9 mouse cellular contexts compared by ENCODE assay signal in the genomic region with DNA sequence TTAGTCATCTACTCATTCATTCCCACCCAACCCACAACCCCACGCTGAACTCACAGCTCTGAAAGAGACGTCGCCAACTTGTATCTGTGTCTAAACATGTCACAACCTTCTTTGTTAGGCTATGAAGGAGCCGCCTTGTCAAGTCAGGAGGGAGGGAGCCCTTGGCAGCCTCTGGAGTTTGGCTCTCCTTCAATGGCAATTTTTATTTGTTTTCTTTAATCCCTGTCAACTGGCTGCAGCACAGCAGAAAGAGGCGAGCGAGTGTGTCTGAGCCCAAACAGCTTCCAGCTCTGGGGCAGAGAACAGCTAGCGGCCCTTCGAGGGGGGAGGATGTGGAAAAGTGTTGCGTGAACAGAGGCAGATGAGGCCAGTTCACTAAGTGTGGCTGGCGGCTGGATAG. TPM values are rescaled to one million over a fixed set of nuclear protein-coding genes. Genes with fewer than 3 reads are reported as not detected.
DNase-seq lines count a peak whose midpoint lies in the region; ATAC-seq and TF ChIP-seq lines count a peak whose summit lies in the region.
"Had no signal": no experiment of that assay in that cellular context is flagged by ENCODE, and none has a peak within 500 bp of the region (broad histone marks: within the 10 kb centered on the region; RNA-seq: fewer than 3 reads in every experiment).

No protein-coding gene starts in this region.

- no peak for ATAC-seq in forebrain, embryonic 11.5 days (replicated peaks; ENCODE audit: low FRiP score)
- ATAC-seq in kidney, embryonic 16.5 days (ENCODE audit: low FRiP score, low TSS enrichment) = peak; percentile 39
- ATAC-seq in limb, embryonic 14.5 days (ENCODE audit: low FRiP score, low read depth) = peak; percentile 28; the same call in 1 of the 2 replicates

- H3K4me2 ChIP-seq in forebrain, embryonic 11.5 days (ENCODE audit: low read depth, low read length, severe bottlenecking) = no peak overlapping the region
- no peak overlapping the region for H3K4me2 ChIP-seq in kidney, embryonic 16.5 days (replicated peaks; ENCODE audit: low read depth, low read length)
- no peak overlapping the region for H3K4me2 ChIP-seq in limb, embryonic 14.5 days (replicated peaks; ENCODE audit: low read depth, low read length, severe bottlenecking)
- H3K4me2 ChIP-seq: embryonic facial prominence, embryonic 12.5 days had no signal

- no peak for TF ChIP-seq POLR2A in limb, embryonic 14.5 days (IDR thresholded peaks at IDR 0.05; ENCODE audit: borderline replicate concordance, extremely low read depth, insufficient read depth, insufficient read length)

- 61% methylated on average over 10 of the region's 10 CpGs for WGBS in forebrain, embryonic 11.5 days
- 75% methylated on average over 10 of the region's 10 CpGs for WGBS in forebrain, embryonic 10.5 days
- WGBS in embryonic facial prominence, embryonic 10.5 days = 68% methylated on average over 10 of the region's 10 CpGs
- 43% methylated on average over 10 of the region's 10 CpGs for WGBS in kidney, embryonic 16.5 days
- WGBS in limb, embryonic 14.5 days = 20% methylated on average over 10 of the region's 10 CpGs

- no peaks in the 10 kb centered on the region for H3K36me3 ChIP-seq in forebrain, embryonic 11.5 days (ENCODE audit: control insufficient read depth, insufficient read depth, low read length)
- peaks cover 29% of the 10 kb centered on the region for H3K36me3 ChIP-seq in forebrain, embryonic 10.5 days (replicated peaks)
- H3K36me3 ChIP-seq in embryonic facial prominence, embryonic 10.5 days (replicated peaks) = peaks cover 22% of the 10 kb centered on the region
- H3K36me3 ChIP-seq in kidney, embryonic 16.5 days (ENCODE audit: insufficient read depth, low read length) = no peaks in the 10 kb centered on the region
- H3K36me3 ChIP-seq in limb, embryonic 14.5 days (ENCODE audit: control insufficient read depth, insufficient read depth, low read length) = peaks cover 3% of the 10 kb centered on the region; the same call in 1 of the 2 replicates
- H3K36me3 ChIP-seq: embryonic facial prominence, embryonic 12.5 days had no signal

- H3K27ac ChIP-seq in forebrain, embryonic 11.5 days (ENCODE audit: low read depth, low read length) = 0 out of 2 replicates have a peak overlapping the region, but pooled peaks have one; percentile 25
- H3K27ac ChIP-seq in forebrain, embryonic 10.5 days = no peak overlapping the region
- 0 out of 2 replicates have a peak overlapping the region, but pooled peaks have one; percentile 10 for H3K27ac ChIP-seq in embryonic facial prominence, embryonic 10.5 days (replicated peaks)
- H3K27ac ChIP-seq in kidney, embryonic 16.5 days (ENCODE audit: low read length) = peak overlapping the region; percentile 51
- no peak overlapping the region for H3K27ac ChIP-seq in limb, embryonic 14.5 days (replicated peaks; ENCODE audit: low read depth, low read length)

- H3K9ac ChIP-seq in forebrain, embryonic 11.5 days (ENCODE audit: low read length) = no peak overlapping the region
- H3K9ac ChIP-seq in kidney, embryonic 16.5 days (replicated peaks; ENCODE audit: low read length) = no peak overlapping the region
- H3K9ac ChIP-seq in limb, embryonic 14.5 days (ENCODE audit: low read depth, low read length, severe bottlenecking) = no peak overlapping the region
- H3K9ac ChIP-seq: embryonic facial prominence, embryonic 12.5 days had no signal

- H3K4me3 ChIP-seq in forebrain, embryonic 11.5 days (ENCODE audit: low read depth, low read length) = no peak overlapping the region
- no peak overlapping the region for H3K4me3 ChIP-seq in forebrain, embryonic 10.5 days
- H3K4me3 ChIP-seq in embryonic facial prominence, embryonic 10.5 days = no peak overlapping the region
- no peak overlapping the region for H3K4me3 ChIP-seq in kidney, embryonic 16.5 days (ENCODE audit: low read length)
- no peak overlapping the region for H3K4me3 ChIP-seq in limb, embryonic 14.5 days (replicated peaks; ENCODE audit: low read length)
- H3K4me3 ChIP-seq: embryonic facial prominence, embryonic 12.5 days had no signal

- H3K4me1 ChIP-seq in forebrain, embryonic 11.5 days (replicated peaks; ENCODE audit: control insufficient read depth, insufficient read depth, low read length) = peaks cover 3% of the 10 kb centered on the region; the same call in 1 of the 2 replicates
- H3K4me1 ChIP-seq in forebrain, embryonic 10.5 days = peaks cover 27% of the 10 kb centered on the region
- peaks cover 35% of the 10 kb centered on the region for H3K4me1 ChIP-seq in embryonic facial prominence, embryonic 10.5 days
- peaks cover 32% of the 10 kb centered on the region for H3K4me1 ChIP-seq in kidney, embryonic 16.5 days (ENCODE audit: insufficient read depth, low read length)
- H3K4me1 ChIP-seq in limb, embryonic 14.5 days (ENCODE audit: control insufficient read depth, insufficient read depth, low read length) = peaks cover 22% of the 10 kb centered on the region

- H3K9me3 ChIP-seq in forebrain, embryonic 11.5 days (ENCODE audit: control insufficient read depth, low read length) = no peaks in the 10 kb centered on the region
- no peaks in the 10 kb centered on the region for H3K9me3 ChIP-seq in forebrain, embryonic 10.5 days
- H3K9me3 ChIP-seq in embryonic facial prominence, embryonic 10.5 days = no peaks in the 10 kb centered on the region
- no peaks in the 10 kb centered on the region for H3K9me3 ChIP-seq in kidney, embryonic 16.5 days (ENCODE audit: low read length)
- no peaks in the 10 kb centered on the region for H3K9me3 ChIP-seq in limb, embryonic 14.5 days (ENCODE audit: control insufficient read depth, low read length)
- H3K9me3 ChIP-seq: embryonic facial prominence, embryonic 12.5 days had no signal

- H3K27me3 ChIP-seq in forebrain, embryonic 11.5 days (ENCODE audit: control insufficient read depth, insufficient read depth, low read length) = no peaks in the 10 kb centered on the region
- no peaks in the 10 kb centered on the region for H3K27me3 ChIP-seq in forebrain, embryonic 10.5 days (ENCODE audit: poor library complexity, severe bottlenecking)
- H3K27me3 ChIP-seq in embryonic facial prominence, embryonic 10.5 days (replicated peaks; ENCODE audit: low read depth, poor library complexity, severe bottlenecking) = no peaks in the 10 kb centered on the region
- H3K27me3 ChIP-seq in kidney, embryonic 16.5 days (ENCODE audit: insufficient read depth, low read length) = no peaks in the 10 kb centered on the region
- no peaks in the 10 kb centered on the region for H3K27me3 ChIP-seq in limb, embryonic 14.5 days (ENCODE audit: control insufficient read depth, insufficient read depth, low read length)
- H3K27me3 ChIP-seq: embryonic facial prominence, embryonic 12.5 days had no signal

- DNase-seq in forebrain, embryonic 11.5 days (ENCODE audit: low spot score) = no peak
- no peak for DNase-seq in forebrain, embryonic 10.5 days (ENCODE audit: extremely low spot score, low spot score)
- no peak for DNase-seq in embryonic facial prominence, embryonic 10.5 days (ENCODE audit: low spot score)
- DNase-seq in heart, adult 8-10 months (ENCODE audit: low spot score) = peak; percentile 68
- peak; percentile 76 for DNase-seq in limb, embryonic 14.5 days (ENCODE audit: low spot score)
- DNase-seq in ovary, postnatal 10 days (ENCODE audit: low spot score) = peak; percentile 25
- no peak for DNase-seq in spleen, postnatal 36 days (ENCODE audit: low spot score in 2 of 2)

RNA-seq across cellular contexts. Expression of gene Agpat4, which starts 50.0 kb away (rescaled TPM):
- polyA plus RNA-seq in forebrain, embryonic 11.5 days (2014; fragmentation: Nextera tagmentation; extraction: Ambion mirVana) = 31.1 and 35.6 TPM in 2 replicates
- 42.2 and 44.7 TPM in 2 replicates for polyA plus RNA-seq in forebrain, embryonic 10.5 days (2016; fragmentation: Nextera tagmentation; extraction: Ambion mirVana)
- polyA plus RNA-seq in embryonic facial prominence, embryonic 10.5 days (2016; fragmentation: Nextera tagmentation; extraction: Ambion mirVana) = 39.4 and 41.3 TPM in 2 replicates
- total RNA-seq in heart, adult 8-10 months (2022) = 1 to 10 TPM; 2.5 to 3.8 (median 3.4) TPM
- 38.3 and 39.8 TPM in 2 replicates for polyA plus RNA-seq in kidney, embryonic 16.5 days (2015; fragmentation: Nextera tagmentation; extraction: Ambion mirVana)
- polyA plus RNA-seq in limb, embryonic 14.5 days (2012; rRNA removed) = 23.7 and 26.7 TPM in 2 replicates
- polyA plus RNA-seq in limb, embryonic 14.5 days (2014; fragmentation: Nextera tagmentation; extraction: Ambion mirVana) = 22.1 and 24.7 TPM in 2 replicates

Comparison
In these comparisons a context has a peak if more than half of its experiments do, and no peak if none do; other contexts are left out.
1. H3K27ac ChIP-seq: peak in forebrain, embryonic 11.5 days (single experiment), embryonic facial prominence, embryonic 10.5 days (single experiment) and kidney, embryonic 16.5 days (single experiment); none in forebrain, embryonic 10.5 days (single experiment) and limb, embryonic 14.5 days (single experiment).
2. DNase-seq: peak in heart, adult 8-10 months (single experiment), limb, embryonic 14.5 days (single experiment) and ovary, postnatal 10 days (single experiment); none in forebrain, embryonic 11.5 days (single experiment), forebrain, embryonic 10.5 days (single experiment), embryonic facial prominence, embryonic 10.5 days (single experiment) and spleen, postnatal 36 days (0 of 2).